Mouse (Mus musculus) embryonic facial prominence, embryonic 15.5 days (tissue): ENCODE measurements around the gene Nwd2. TPM values are rescaled to one million over a fixed set of nuclear protein-coding genes. Genes with fewer than 3 reads are reported as not detected.

ENCODE experiments used
- ATAC-seq: fragments of 200-750 bp; cut with Nextera tagmentation; 2 replicates; pipeline ENCODE4 v1.8.0; 2017; ENCODE audit warnings: low read depth, moderate TSS enrichment; ENCODE audit not compliant: insufficient number of reproducible peaks, low FRiP score, low TSS enrichment
- H3K27ac ChIP-seq: fragments of 300-500 bp; sonication (generic); replicated peaks from 2 replicates; pipeline ENCODE4 v1.5.1; 2015; ENCODE audit warnings: mild to moderate bottlenecking, inconsistent platforms
- H3K27me3 ChIP-seq: fragments of 300-500 bp; sonication (generic); 2 replicates; pipeline ENCODE4 v1.6.1; 2015; ENCODE audit warnings: inconsistent platforms
- H3K36me3 ChIP-seq: fragments of 300-500 bp; sonication (generic); 2 replicates; pipeline ENCODE4 v1.6.1; 2015; ENCODE audit warnings: mild to moderate bottlenecking, inconsistent platforms
- H3K4me1 ChIP-seq: fragments of 300-500 bp; sonication (generic); 2 replicates; pipeline ENCODE4 v1.6.1; 2015; ENCODE audit warnings: inconsistent platforms
- H3K4me2 ChIP-seq: fragments of 300-500 bp; sonication (generic); replicated peaks from 2 replicates; pipeline ENCODE4 v1.6.1; 2015; ENCODE audit warnings: mild to moderate bottlenecking, inconsistent platforms
- H3K4me3 ChIP-seq: fragments of 300-500 bp; sonication (generic); replicated peaks from 2 replicates; pipeline ENCODE4 v1.5.1; 2015; ENCODE audit warnings: mild to moderate bottlenecking, inconsistent platforms
- H3K9ac ChIP-seq: fragments of 300-500 bp; sonication (generic); 2 replicates; pipeline ENCODE4 v1.6.1; 2015; ENCODE audit warnings: inconsistent platforms
- H3K9me3 ChIP-seq: fragments of 300-500 bp; sonication (generic); replicated peaks from 2 replicates; pipeline ENCODE4 v1.6.1; 2016; ENCODE audit warnings: inconsistent platforms
- WGBS: fragments of 180-500 bp; shearing (Covaris S2); methylation state at CpG from one replicate; pipeline ENCODE4 v1.1.7; 2015; 5-methylcytosine and 5-hydroxymethylcytosine counted together
- polyA plus RNA-seq: library from polyadenylated mRNA; unstranded; fragments of >200 nt; fragmentation: Nextera tagmentation; extraction: Ambion mirVana; gene quantifications from 2 replicates; pipeline ENCODE4 v1.2.1, GENCODE M21; 2015

Nwd2 gene
- polyA plus RNA-seq, result 0.20 and 0.32 TPM in 2 replicates

DNA sequence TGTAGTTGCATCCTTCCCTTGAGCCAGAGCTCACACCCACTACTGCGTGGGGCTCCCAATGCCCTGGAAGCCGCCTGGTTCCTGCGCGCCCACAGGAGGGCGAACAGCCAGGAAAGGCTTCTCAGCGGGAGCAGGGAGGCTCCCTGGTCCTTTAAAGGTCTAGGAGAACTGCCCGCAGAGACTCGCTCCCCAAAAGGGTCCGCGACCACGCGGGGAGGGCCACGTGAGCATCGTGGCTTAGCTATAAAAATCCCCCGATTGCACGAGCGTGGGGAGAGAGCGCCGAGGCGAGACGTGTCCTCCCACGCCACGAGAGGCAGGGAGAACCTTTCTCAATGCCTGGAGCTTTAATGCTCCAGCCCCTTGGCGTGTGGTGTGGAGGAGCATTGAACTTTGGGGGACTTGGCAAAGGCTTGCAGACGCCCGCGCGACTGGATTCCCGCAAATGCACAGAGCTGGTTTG is at the start of gene Nwd2:
Gene Nwd2, plus strand, starts transcription at position 33 of the 463 bp plus-strand sequence.
- 1% methylated on average over 29 of the region's 29 CpGs for WGBS
- Histone ChIP-seq H3K27ac (no peak within 1 kb of the TSS), H3K36me3 (no peaks in the 10 kb centered on the region), H3K4me2 (peak within 1 kb of the TSS; percentile 83), H3K27me3 (peaks cover 46% of the 10 kb centered on the region), H3K9ac (no peak within 1 kb of the TSS), H3K4me3 (peak within 1 kb of the TSS; percentile 40), H3K4me1 (peaks cover 15% of the 10 kb centered on the region), H3K9me3 (no peaks in the 10 kb centered on the region)
- ATAC-seq, result no peak

DNA sequence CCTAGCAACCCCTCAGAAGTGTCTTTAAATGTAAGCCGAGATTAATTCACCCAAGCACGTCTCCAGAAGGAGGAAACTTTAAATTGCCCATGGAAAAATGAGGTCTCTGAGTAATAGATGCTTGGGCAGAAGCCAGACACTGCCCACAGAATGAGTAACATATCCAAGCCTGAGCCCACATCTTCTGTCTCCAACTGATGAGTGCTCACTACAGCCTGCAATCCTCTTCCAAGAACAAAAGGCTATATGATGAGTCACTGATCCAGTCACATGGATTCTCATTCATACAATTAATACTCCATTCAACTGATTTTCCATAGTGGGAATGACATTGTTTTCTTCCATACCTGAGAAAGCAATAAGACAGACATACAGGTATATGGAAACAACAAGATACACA is 41.5 kb upstream of the Nwd2 start:
- Histone ChIP-seq H3K9ac (no peak overlapping the region), H3K4me3 (no peak overlapping the region), H3K36me3 (no peaks in the 10 kb centered on the region), H3K4me2 (no peak overlapping the region), H3K27me3 (no peaks in the 10 kb centered on the region), H3K27ac (no peak overlapping the region), H3K9me3 (no peaks in the 10 kb centered on the region), H3K4me1 (no peaks in the 10 kb centered on the region)
- 52% methylated on average over 2 of the region's 2 CpGs for WGBS
- no peak for ATAC-seq

GRCm38 (mm10) chr5:63616792-63617668 is 31.9 kb upstream of the Nwd2 start:
- no peak overlapping the region for H3K9ac ChIP-seq
- no peak overlapping the region for H3K4me2 ChIP-seq
- no peaks in the 10 kb centered on the region for H3K9me3 ChIP-seq
- H3K4me1 ChIP-seq, result no peaks in the 10 kb centered on the region
- WGBS, result 69% methylated on average over 3 of the region's 3 CpGs
- H3K4me3 ChIP-seq, result no peak overlapping the region
- no peak for ATAC-seq
- no peak overlapping the region for H3K27ac ChIP-seq
- no peaks in the 10 kb centered on the region for H3K27me3 ChIP-seq
- H3K36me3 ChIP-seq, result no peaks in the 10 kb centered on the region

DNA sequence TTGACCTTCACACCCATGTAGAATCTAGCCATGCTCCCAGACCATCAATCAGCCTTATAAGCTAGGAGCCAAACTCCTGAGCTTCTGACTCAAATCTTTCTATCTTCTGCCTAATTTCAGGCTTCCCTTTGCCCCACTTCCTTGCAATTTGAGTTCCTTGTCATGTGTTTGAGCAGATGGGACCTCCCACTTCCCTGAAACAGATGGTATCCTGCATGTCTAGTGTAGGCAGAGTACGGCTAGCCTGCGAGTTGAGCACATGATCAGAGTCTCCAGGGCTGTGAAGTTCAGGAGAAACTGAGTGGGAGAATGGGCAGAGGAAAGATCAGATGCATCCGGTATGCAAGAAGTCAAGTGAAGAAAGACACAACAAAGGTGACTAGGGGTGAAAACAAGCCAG is 24.8 kb upstream of the Nwd2 start:
- H3K27me3 ChIP-seq, result no peaks in the 10 kb centered on the region
- no peak overlapping the region for H3K4me3 ChIP-seq
- no peaks in the 10 kb centered on the region for H3K36me3 ChIP-seq
- ATAC-seq, result no peak
- H3K4me2 ChIP-seq, result no peak overlapping the region
- WGBS, result 70% methylated on average over 3 of the region's 3 CpGs
- no peaks in the 10 kb centered on the region for H3K4me1 ChIP-seq
- no peak overlapping the region for H3K9ac ChIP-seq
- no peaks in the 10 kb centered on the region for H3K9me3 ChIP-seq
- no peak overlapping the region for H3K27ac ChIP-seq

- H3K27ac ChIP-seq, result no peak overlapping the region
- H3K4me3 ChIP-seq, result no peak overlapping the region
- WGBS, result 83% methylated on average over 1 of the region's 1 CpGs
- no peak for ATAC-seq
- H3K36me3 ChIP-seq, result no peaks in the 10 kb centered on the region
- H3K9me3 ChIP-seq, result no peaks in the 10 kb centered on the region
- H3K27me3 ChIP-seq, result no peaks in the 10 kb centered on the region
- no peaks in the 10 kb centered on the region for H3K4me1 ChIP-seq
- H3K4me2 ChIP-seq, result no peak overlapping the region
- no peak overlapping the region for H3K9ac ChIP-seq
Observed at GRCm38 (mm10) chr5:63627832-63628530, 20.9 kb upstream of the Nwd2 start.

- Histone ChIP-seq H3K4me3 (no peak overlapping the region), H3K27ac (no peak overlapping the region), H3K36me3 (no peaks in the 10 kb centered on the region), H3K27me3 (no peaks in the 10 kb centered on the region), H3K4me1 (no peaks in the 10 kb centered on the region), H3K9me3 (no peaks in the 10 kb centered on the region), H3K4me2 (no peak overlapping the region), H3K9ac (no peak overlapping the region)
- 71% methylated on average over 3 of the region's 3 CpGs for WGBS
- ATAC-seq, result no peak
Observed at GRCm38 (mm10) chr5:63628531-63628871, 20.4 kb upstream of the Nwd2 start.

GRCm38 (mm10) chr5:63634636-63635035 is 14.3 kb upstream of the Nwd2 start:
- H3K27me3 ChIP-seq, result no peaks in the 10 kb centered on the region
- no peak overlapping the region for H3K4me3 ChIP-seq
- H3K36me3 ChIP-seq, result no peaks in the 10 kb centered on the region
- 46% methylated on average over 2 of the region's 2 CpGs for WGBS
- H3K9me3 ChIP-seq, result no peaks in the 10 kb centered on the region
- no peak overlapping the region for H3K9ac ChIP-seq
- no peak overlapping the region for H3K4me2 ChIP-seq
- H3K4me1 ChIP-seq, result no peaks in the 10 kb centered on the region
- ATAC-seq, result no peak
- no peak overlapping the region for H3K27ac ChIP-seq

DNA sequence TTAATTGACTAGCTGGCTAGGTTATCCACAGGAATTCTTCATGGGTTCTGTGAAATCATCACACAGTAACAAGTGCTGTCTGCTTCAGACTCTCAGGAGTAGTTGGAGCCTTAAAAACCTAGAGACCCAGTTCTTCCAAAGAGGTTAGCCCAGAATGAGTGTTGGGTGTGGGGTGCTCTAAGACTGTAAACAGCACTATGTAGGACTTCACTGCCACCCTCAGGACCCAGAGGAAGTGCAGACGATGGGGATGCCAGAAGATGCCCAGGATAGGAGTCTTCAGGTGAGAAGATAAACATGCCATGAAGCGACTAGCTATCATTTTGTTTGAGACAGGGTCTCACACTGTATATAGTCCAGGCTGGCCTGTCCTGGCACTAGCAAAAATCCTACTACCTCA is 715 bp upstream of the Nwd2 start:
- Histone ChIP-seq H3K9ac (no peak overlapping the region), H3K4me3 (no peak overlapping the region), H3K27ac (no peak overlapping the region), H3K27me3 (peaks cover 46% of the 10 kb centered on the region), H3K36me3 (no peaks in the 10 kb centered on the region), H3K4me2 (no peak overlapping the region), H3K4me1 (peaks cover 15% of the 10 kb centered on the region), H3K9me3 (no peaks in the 10 kb centered on the region)
- no peak for ATAC-seq
- 33% methylated on average over 2 of the region's 2 CpGs for WGBS

DNA sequence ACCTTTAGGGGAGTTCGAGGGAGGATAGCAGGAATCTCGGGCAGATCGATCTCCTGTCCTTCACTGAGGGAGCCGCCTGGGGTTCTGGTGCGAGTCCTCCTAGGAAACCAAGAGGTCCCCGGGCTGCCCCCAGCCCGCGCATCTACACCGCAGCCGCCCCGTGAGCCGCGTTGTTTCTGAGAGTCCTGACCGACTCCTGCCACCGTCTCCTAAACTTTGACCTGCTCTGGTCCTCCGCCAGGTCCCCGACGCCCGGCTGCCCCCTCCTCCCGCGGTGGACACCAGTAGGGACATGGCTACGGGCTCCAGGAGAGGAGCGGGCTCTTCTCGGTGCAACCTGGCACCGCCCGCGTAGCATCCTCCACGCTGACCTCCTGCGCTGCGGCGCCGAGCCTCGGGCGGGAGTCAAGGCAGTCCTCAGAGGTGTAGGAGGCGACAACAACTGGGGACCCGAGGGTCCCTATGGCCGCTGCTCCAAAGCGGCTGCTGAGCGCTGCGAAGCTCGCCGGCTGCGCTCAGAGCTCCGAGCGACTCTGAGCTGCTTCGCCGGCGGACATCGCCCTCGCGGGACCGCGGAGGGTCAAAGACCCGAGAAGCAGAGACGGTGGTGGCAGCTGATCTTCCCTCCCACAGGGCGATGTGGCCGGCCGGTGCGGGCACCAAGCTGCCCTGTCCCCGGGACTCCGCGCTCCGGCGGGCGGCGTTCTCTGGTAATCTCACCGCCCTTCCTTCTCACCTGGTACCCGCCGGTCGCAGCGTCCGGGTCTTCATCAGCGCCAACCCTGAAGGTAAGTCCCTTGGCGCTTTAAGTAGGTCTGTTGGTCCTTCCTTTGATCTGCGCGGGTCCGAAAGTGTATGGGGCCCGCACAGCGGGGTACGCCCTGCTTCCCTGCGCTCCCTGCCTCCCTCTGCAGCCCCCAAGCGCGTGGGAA is 897 bp downstream of the Nwd2 start:
- Histone ChIP-seq H3K27me3 (peaks cover 46% of the 10 kb centered on the region), H3K9me3 (no peaks in the 10 kb centered on the region), H3K9ac (no peak overlapping the region; the same call in 1 of the 2 replicates), H3K4me2 (peak overlapping the region; percentile 83), H3K36me3 (no peaks in the 10 kb centered on the region), H3K4me1 (peaks cover 15% of the 10 kb centered on the region), H3K27ac (no peak overlapping the region), H3K4me3 (peak overlapping the region; percentile 40)
- WGBS, result 2% methylated on average over 83 of the region's 83 CpGs
- ATAC-seq, result no peak

- H3K27ac ChIP-seq, result no peak overlapping the region
- no peak overlapping the region for H3K4me3 ChIP-seq
- no peak overlapping the region for H3K9ac ChIP-seq
- no peak for ATAC-seq
- no peaks in the 10 kb centered on the region for H3K9me3 ChIP-seq
- no peak overlapping the region for H3K4me2 ChIP-seq
- H3K4me1 ChIP-seq, result peaks cover 15% of the 10 kb centered on the region
- peaks cover 46% of the 10 kb centered on the region for H3K27me3 ChIP-seq
- H3K36me3 ChIP-seq, result no peaks in the 10 kb centered on the region
Observed at GRCm38 (mm10) chr5:63651813-63652212, 2.9 kb downstream of the Nwd2 start.

GRCm38 (mm10) chr5:63652705-63653104 is 3.8 kb downstream of the Nwd2 start:
- no peaks in the 10 kb centered on the region for H3K9me3 ChIP-seq
- no peaks in the 10 kb centered on the region for H3K36me3 ChIP-seq
- ATAC-seq, result no peak
- H3K27me3 ChIP-seq, result peaks cover 41% of the 10 kb centered on the region
- no peak overlapping the region for H3K9ac ChIP-seq
- no peak overlapping the region for H3K27ac ChIP-seq
- peaks cover 15% of the 10 kb centered on the region for H3K4me1 ChIP-seq
- 76% methylated on average over 2 of the region's 2 CpGs for WGBS
- H3K4me2 ChIP-seq, result no peak overlapping the region
- H3K4me3 ChIP-seq, result no peak overlapping the region
